Mouse (Mus musculus): ENCODE data around the gene Ppp4r3a. TPM values are rescaled to one million over a fixed set of nuclear protein-coding genes. Genes with fewer than 3 reads are reported as not detected.

Gene Ppp4r3a
- polyA plus RNA-seq, 2 experiments, result 18.3 to 18.8 TPM

GRCm38 (mm10) chr12:100997830-100998563 is 85.5 kb downstream of the Ppp4r3a start:
- peaks cover 49 to 58% of the 10 kb centered on the region in 2 experiments for H3K4me1 ChIP-seq (replicated peaks; ENCODE audit: control insufficient read depth in 2 of 2, insufficient read depth in 2 of 2, low read length in 1 of 2)
- ATAC-seq (ENCODE audit: insufficient read depth) (no peak), DNase-seq (ENCODE audit: low read depth in 3 of 3, low spot score in 3 of 3) (no peak)
- peak overlapping the region; percentile 32 for H3K27ac ChIP-seq
- no peaks in the 10 kb centered on the region for H3K9me3 ChIP-seq (ENCODE audit: control insufficient read depth, low read length)
- H3K27me3 ChIP-seq (ENCODE audit: control insufficient read depth, insufficient read depth, low read length), result no peaks in the 10 kb centered on the region
- no peak overlapping the region for H3K4me3 ChIP-seq (ENCODE audit: insufficient read depth in 1 of 2, low read depth in 2 of 2, low read length in 2 of 2)
- peak overlapping the region; percentile 45 for H3K9ac ChIP-seq (replicated peaks)
- TF ChIP-seq CTCF (IDR thresholded peaks at IDR 0.05; ENCODE audit: low read depth) (no peak), EP300 (IDR thresholded peaks at IDR 0.05; ENCODE audit: low read depth) (no peak)
- H3K36me3 ChIP-seq (replicated peaks; ENCODE audit: control insufficient read depth, insufficient read depth, low read depth), result no peaks in the 10 kb centered on the region
- peak overlapping the region; percentile 37 for H3K4me2 ChIP-seq (ENCODE audit: low read depth)
- 32% methylated on average over 10 of the region's 10 CpGs for WGBS (ENCODE audit: insufficient replicate concordance)

- peak overlapping the region; percentile 19 for H3K27ac ChIP-seq
- no peaks in the 10 kb centered on the region for H3K36me3 ChIP-seq (replicated peaks; ENCODE audit: control insufficient read depth, insufficient read depth, low read depth)
- ATAC-seq (ENCODE audit: insufficient read depth) (peak; percentile 30), DNase-seq (ENCODE audit: low read depth in 3 of 3, low spot score in 3 of 3) (no peak)
- TF ChIP-seq EP300 (IDR thresholded peaks at IDR 0.05; ENCODE audit: low read depth) (no peak), CTCF (IDR thresholded peaks at IDR 0.05; ENCODE audit: low read depth) (no peak)
- no peaks in the 10 kb centered on the region for H3K9me3 ChIP-seq (ENCODE audit: control insufficient read depth, low read length)
- no peaks in the 10 kb centered on the region for H3K27me3 ChIP-seq (ENCODE audit: control insufficient read depth, insufficient read depth, low read length)
- WGBS (ENCODE audit: insufficient replicate concordance), result 42% methylated on average over 5 of the region's 5 CpGs
- H3K4me3 ChIP-seq (ENCODE audit: insufficient read depth in 1 of 2, low read depth in 2 of 2, low read length in 2 of 2), result no peak overlapping the region
- H3K9ac ChIP-seq (replicated peaks), result no peak overlapping the region; the same call in 1 of the 2 replicates
- peaks cover 48 to 55% of the 10 kb centered on the region in 2 experiments for H3K4me1 ChIP-seq (replicated peaks; ENCODE audit: control insufficient read depth in 2 of 2, insufficient read depth in 2 of 2, low read length in 1 of 2)
- H3K4me2 ChIP-seq (ENCODE audit: low read depth), result no peak overlapping the region; the same call in 1 of the 2 replicates
Measured at GRCm38 (mm10) chr12:100996378-100996898, 87.1 kb downstream of the Ppp4r3a start.

GRCm38 (mm10) chr12:100995607-100996377 is 87.7 kb downstream of the Ppp4r3a start:
- no peak for ATAC-seq (ENCODE audit: insufficient read depth)
- 77% methylated on average over 16 of the region's 16 CpGs for WGBS (ENCODE audit: insufficient replicate concordance)
- TF ChIP-seq CTCF (IDR thresholded peaks at IDR 0.05; ENCODE audit: low read depth), result no peak
- Histone ChIP-seq H3K4me2 (ENCODE audit: low read depth) (no peak overlapping the region; the same call in 1 of the 2 replicates), H3K9me3 (ENCODE audit: control insufficient read depth, low read length) (no peaks in the 10 kb centered on the region), H3K36me3 (replicated peaks; ENCODE audit: control insufficient read depth, insufficient read depth, low read depth) (no peaks in the 10 kb centered on the region), H3K9ac (replicated peaks) (no peak overlapping the region), H3K4me1 (replicated peaks; ENCODE audit: control insufficient read depth in 2 of 2, insufficient read depth in 2 of 2, low read length in 1 of 2) (peaks cover 42 to 48% of the 10 kb centered on the region in 2 experiments), H3K4me3 (ENCODE audit: insufficient read depth in 1 of 2, low read depth in 2 of 2, low read length in 2 of 2) (no peak overlapping the region), H3K27me3 (ENCODE audit: control insufficient read depth, insufficient read depth, low read length) (no peaks in the 10 kb centered on the region), H3K27ac (no peak overlapping the region)
- DNase-seq (ENCODE audit: low read depth in 3 of 3, low spot score in 3 of 3), result no peak

- DNase-seq (ENCODE audit: low read depth in 3 of 3, low spot score in 3 of 3) (no peak), ATAC-seq (ENCODE audit: insufficient read depth) (no peak)
- 73% methylated on average over 3 of the region's 3 CpGs for WGBS (ENCODE audit: insufficient replicate concordance)
- Histone ChIP-seq H3K4me1 (replicated peaks; ENCODE audit: control insufficient read depth in 2 of 2, insufficient read depth in 2 of 2, low read length in 1 of 2) (peaks cover 31 to 34% of the 10 kb centered on the region in 2 experiments), H3K4me2 (ENCODE audit: low read depth) (no peak overlapping the region), H3K9ac (replicated peaks) (no peak overlapping the region), H3K4me3 (ENCODE audit: insufficient read depth in 1 of 2, low read depth in 2 of 2, low read length in 2 of 2) (no peak overlapping the region), H3K9me3 (ENCODE audit: control insufficient read depth, low read length) (no peaks in the 10 kb centered on the region), H3K27ac (no peak overlapping the region), H3K36me3 (replicated peaks; ENCODE audit: control insufficient read depth, insufficient read depth, low read depth) (no peaks in the 10 kb centered on the region), H3K27me3 (ENCODE audit: control insufficient read depth, insufficient read depth, low read length) (no peaks in the 10 kb centered on the region)
- TF ChIP-seq CTCF (IDR thresholded peaks at IDR 0.05; ENCODE audit: low read depth) (no peak), EP300 (IDR thresholded peaks at IDR 0.05; ENCODE audit: low read depth) (no peak)
Measured at GRCm38 (mm10) chr12:100994140-100995015, 89.1 kb downstream of the Ppp4r3a start.
